ENCODE assay signal across 8 mouse cellular contexts in genomic region chr17:66111402-66111959, GRCm38 (mm10). TPM values are rescaled to one million over a fixed set of nuclear protein-coding genes. Genes with fewer than 3 reads are reported as not detected.
DNase-seq lines count a peak whose midpoint lies in the region; ATAC-seq and TF ChIP-seq lines count a peak whose summit lies in the region.

Gene Washc1 (plus strand): TSS chr17:66111545.

- under 1% methylated on average over 39 of the region's 41 CpGs for WGBS in heart, embryonic 14.5 days
- WGBS in liver, embryonic 14.5 days (ENCODE audit: insufficient replicate concordance) = under 1% methylated on average over 37 of the region's 41 CpGs
- WGBS in neural tube, embryonic 11.5 days = under 1% methylated on average over 38 of the region's 41 CpGs
- under 1% methylated on average over 40 of the region's 41 CpGs for WGBS in stomach, postnatal 0 days

- no peaks in the 10 kb centered on the region for H3K9me3 ChIP-seq in heart, embryonic 14.5 days (ENCODE audit: control insufficient read depth, low read length)
- H3K9me3 ChIP-seq in liver, embryonic 14.5 days (ENCODE audit: control insufficient read depth, low read length) = no peaks in the 10 kb centered on the region
- H3K9me3 ChIP-seq in neural tube, embryonic 11.5 days (ENCODE audit: control insufficient read depth, low read length) = no peaks in the 10 kb centered on the region
- no peaks in the 10 kb centered on the region for H3K9me3 ChIP-seq in stomach, postnatal 0 days (ENCODE audit: control insufficient read depth, low read length)

- peak within 1 kb of the TSS; percentile 55 for H3K27ac ChIP-seq in brown adipose tissue, adult 24 weeks (replicated peaks; ENCODE audit: low read depth, low read length)
- peak within 1 kb of the TSS; percentile 23 to 78; a peak in 3 of 4 replicates for H3K27ac ChIP-seq in heart, embryonic 14.5 days (replicated peaks in 1 of 2; ENCODE audit: control insufficient read depth in 1 of 2, insufficient read depth in 1 of 2, low read depth in 2 of 2, low read length in 2 of 2)
- peak within 1 kb of the TSS; percentile 10 for H3K27ac ChIP-seq in liver, embryonic 14.5 days
- 0 out of 2 replicates have a peak within 1 kb of the TSS, but pooled peaks have one; percentile 17 for H3K27ac ChIP-seq in neural tube, embryonic 11.5 days (ENCODE audit: low read depth, low read length)
- H3K27ac ChIP-seq in stomach, postnatal 0 days (replicated peaks) = peak within 1 kb of the TSS; percentile 84

- peak within 1 kb of the TSS; percentile 84 for H3K9ac ChIP-seq in heart, embryonic 14.5 days (ENCODE audit: low read length)
- peak within 1 kb of the TSS; percentile 67 for H3K9ac ChIP-seq in liver, embryonic 14.5 days (replicated peaks)
- H3K9ac ChIP-seq in neural tube, embryonic 11.5 days (ENCODE audit: low read length) = peak within 1 kb of the TSS; percentile 78
- H3K9ac ChIP-seq in stomach, postnatal 0 days (ENCODE audit: low read length) = peak within 1 kb of the TSS; percentile 76

- no peak for TF ChIP-seq EP300 in liver, embryonic 14.5 days (IDR thresholded peaks at IDR 0.05; ENCODE audit: low read depth)
- TF ChIP-seq EP300 in stomach, postnatal 0 days (optimal IDR thresholded peaks at IDR 0.05) = no peak

- H3K36me3 ChIP-seq in heart, embryonic 14.5 days (ENCODE audit: control insufficient read depth, insufficient read depth, low read length) = peaks cover 32% of the 10 kb centered on the region
- H3K36me3 ChIP-seq in liver, embryonic 14.5 days (replicated peaks; ENCODE audit: control insufficient read depth, insufficient read depth, low read depth) = peaks cover 14% of the 10 kb centered on the region
- peaks cover 4% of the 10 kb centered on the region for H3K36me3 ChIP-seq in neural tube, embryonic 11.5 days (ENCODE audit: control insufficient read depth, insufficient read depth, low read length)
- peaks cover 19% of the 10 kb centered on the region; the same call in 1 of the 2 replicates for H3K36me3 ChIP-seq in stomach, postnatal 0 days (ENCODE audit: control insufficient read depth, insufficient read depth, low read length)

- peak; percentile 20; the same call in 1 of the 2 replicates for TF ChIP-seq CTCF in liver, embryonic 14.5 days (IDR thresholded peaks at IDR 0.05; ENCODE audit: low read depth)
- peak; percentile 41 for TF ChIP-seq CTCF in stomach, postnatal 0 days (IDR thresholded peaks at IDR 0.05; ENCODE audit: low read depth)

- peak; percentile 92 for DNase-seq in CD4-positive, CD25-positive, alpha-beta regulatory T cell, adult 2 months (ENCODE audit: low read depth, low spot score)
- peak; percentile 70 for DNase-seq in fibroblast of lung, adult 2 months (ENCODE audit: low read depth)
- DNase-seq in kidney, postnatal 25 days = peak; percentile 93 to 96
- DNase-seq in liver, embryonic 14.5 days (ENCODE audit: low read depth in 3 of 3, low spot score in 3 of 3) = peak; percentile 83 to 85 (median 84)
- DNase-seq in neural tube, embryonic 11.5 days (ENCODE audit: low spot score) = peak; percentile 94
- peak; percentile 97 for DNase-seq in stomach, postnatal 0 days (ENCODE audit: low spot score)

- peak; percentile 96 for ATAC-seq in heart, embryonic 14.5 days (ENCODE audit: insufficient number of reproducible peaks, insufficient read depth, low FRiP score, low read depth)
- peak; percentile 99 for ATAC-seq in liver, embryonic 14.5 days (ENCODE audit: insufficient read depth)
- ATAC-seq in neural tube, embryonic 11.5 days (ENCODE audit: insufficient read depth, low FRiP score, low TSS enrichment) = peak; percentile 96
- ATAC-seq in stomach, postnatal 0 days (ENCODE audit: low FRiP score, low TSS enrichment) = peak; percentile 98

- no peaks in the 10 kb centered on the region for H3K27me3 ChIP-seq in heart, embryonic 14.5 days (ENCODE audit: control insufficient read depth, insufficient read depth, low read length)
- no peaks in the 10 kb centered on the region for H3K27me3 ChIP-seq in liver, embryonic 14.5 days (ENCODE audit: control insufficient read depth, insufficient read depth, low read length)
- no peaks in the 10 kb centered on the region for H3K27me3 ChIP-seq in neural tube, embryonic 11.5 days (ENCODE audit: control insufficient read depth, insufficient read depth, low read length)
- H3K27me3 ChIP-seq in stomach, postnatal 0 days (ENCODE audit: control insufficient read depth, insufficient read depth, low read length) = no peaks in the 10 kb centered on the region

- peak within 1 kb of the TSS; percentile 82 for H3K4me2 ChIP-seq in heart, embryonic 14.5 days (ENCODE audit: low read length)
- H3K4me2 ChIP-seq in liver, embryonic 14.5 days (ENCODE audit: low read depth) = peak within 1 kb of the TSS; percentile 82
- peak within 1 kb of the TSS; percentile 44 for H3K4me2 ChIP-seq in neural tube, embryonic 11.5 days (ENCODE audit: low read depth)
- peak within 1 kb of the TSS; percentile 57 for H3K4me2 ChIP-seq in stomach, postnatal 0 days (replicated peaks; ENCODE audit: low read depth)

- H3K4me3 ChIP-seq in brown adipose tissue, adult 24 weeks (ENCODE audit: insufficient read depth, low read depth, low read length) = peak within 1 kb of the TSS; percentile 97
- H3K4me3 ChIP-seq in heart, embryonic 14.5 days (ENCODE audit: control insufficient read depth in 1 of 2, insufficient read depth in 1 of 2, low read depth in 1 of 2, low read length in 2 of 2) = peak within 1 kb of the TSS; percentile 83 to 85
- H3K4me3 ChIP-seq in liver, embryonic 14.5 days (ENCODE audit: insufficient read depth in 1 of 2, low read depth in 2 of 2, low read length in 2 of 2) = peak within 1 kb of the TSS; percentile 68 to 91
- peak within 1 kb of the TSS; percentile 81 for H3K4me3 ChIP-seq in neural tube, embryonic 11.5 days (ENCODE audit: low read depth, low read length)
- H3K4me3 ChIP-seq in stomach, postnatal 0 days (ENCODE audit: low read depth, low read length) = peak within 1 kb of the TSS; percentile 88

- H3K4me1 ChIP-seq in brown adipose tissue, adult 24 weeks (ENCODE audit: control insufficient read depth, insufficient read depth, insufficient read length, low read length) = peaks cover 7% of the 10 kb centered on the region
- H3K4me1 ChIP-seq in heart, embryonic 14.5 days (ENCODE audit: control insufficient read depth in 2 of 2, insufficient read depth in 2 of 2, low read length in 2 of 2) = peaks cover 7 to 13% of the 10 kb centered on the region in 2 experiments
- H3K4me1 ChIP-seq in liver, embryonic 14.5 days (replicated peaks; ENCODE audit: control insufficient read depth in 2 of 2, insufficient read depth in 2 of 2, low read length in 1 of 2) = peaks cover 16 to 19% of the 10 kb centered on the region in 2 experiments
- H3K4me1 ChIP-seq in neural tube, embryonic 11.5 days (ENCODE audit: control insufficient read depth, insufficient read depth, low read length) = peaks cover 8% of the 10 kb centered on the region
- peaks cover 5% of the 10 kb centered on the region; the same call in 1 of the 2 replicates for H3K4me1 ChIP-seq in stomach, postnatal 0 days (replicated peaks; ENCODE audit: control insufficient read depth, insufficient read depth)

RNA-seq across cellular contexts. Expression of gene Washc1, which starts in this region (rescaled TPM):
- polyA plus RNA-seq in brown adipose tissue, adult 24 weeks (2012; ENCODE audit: insufficient read depth, insufficient read length, missing spikeins) = 12.1 and 15.1 TPM in 2 replicates
- 25.6 and 28.4 TPM in 2 replicates for polyA plus RNA-seq in heart, embryonic 14.5 days (2014; fragmentation: Nextera tagmentation; extraction: Ambion mirVana)
- 9.9 and 12.0 TPM in 2 replicates for polyA plus RNA-seq in liver, embryonic 14.5 days (2012; rRNA removed)
- polyA plus RNA-seq in liver, embryonic 14.5 days (2014; fragmentation: Nextera tagmentation; extraction: Ambion mirVana) = 12.9 and 16.7 TPM in 2 replicates
- polyA plus RNA-seq in neural tube, embryonic 11.5 days (2014; fragmentation: Nextera tagmentation; extraction: Ambion mirVana) = 31.1 and 31.5 TPM in 2 replicates
- polyA plus RNA-seq in stomach, postnatal 0 days (2015; fragmentation: Nextera tagmentation; extraction: Ambion mirVana) = 27.2 and 27.6 TPM in 2 replicates

Comparison
In these comparisons a context has a peak if more than half of its experiments do, and no peak if none do; other contexts are left out.
1. Peak in every context shown above with its lines: DNase-seq, ATAC-seq, H3K4me3 ChIP-seq and H3K27ac ChIP-seq.
2. H3K27ac ChIP-seq: peak in every context shown above with its lines; median percentile 84 in stomach, postnatal 0 days; 55 in brown adipose tissue, adult 24 weeks; 50 in heart, embryonic 14.5 days; 17 in neural tube, embryonic 11.5 days; 10 in liver, embryonic 14.5 days.